Mouse (Mus musculus) neutrophil, adult 59 days (primary cell): ENCODE results near the gene Gart. TPM values are rescaled to one million over a fixed set of nuclear protein-coding genes. Genes with fewer than 3 reads are reported as not detected.

Experiments
- total RNA-seq, 2 experiments: library from RNA; stranded (reverse); gene quantifications; 1 replicate in 1 of 2; 2 replicates in 1 of 2; pipeline ENCODE4 v1.2.4; 2023

Gene Gart
- total RNA-seq = 10 to 100 TPM; 50.2 to 50.9 TPM

DNA sequence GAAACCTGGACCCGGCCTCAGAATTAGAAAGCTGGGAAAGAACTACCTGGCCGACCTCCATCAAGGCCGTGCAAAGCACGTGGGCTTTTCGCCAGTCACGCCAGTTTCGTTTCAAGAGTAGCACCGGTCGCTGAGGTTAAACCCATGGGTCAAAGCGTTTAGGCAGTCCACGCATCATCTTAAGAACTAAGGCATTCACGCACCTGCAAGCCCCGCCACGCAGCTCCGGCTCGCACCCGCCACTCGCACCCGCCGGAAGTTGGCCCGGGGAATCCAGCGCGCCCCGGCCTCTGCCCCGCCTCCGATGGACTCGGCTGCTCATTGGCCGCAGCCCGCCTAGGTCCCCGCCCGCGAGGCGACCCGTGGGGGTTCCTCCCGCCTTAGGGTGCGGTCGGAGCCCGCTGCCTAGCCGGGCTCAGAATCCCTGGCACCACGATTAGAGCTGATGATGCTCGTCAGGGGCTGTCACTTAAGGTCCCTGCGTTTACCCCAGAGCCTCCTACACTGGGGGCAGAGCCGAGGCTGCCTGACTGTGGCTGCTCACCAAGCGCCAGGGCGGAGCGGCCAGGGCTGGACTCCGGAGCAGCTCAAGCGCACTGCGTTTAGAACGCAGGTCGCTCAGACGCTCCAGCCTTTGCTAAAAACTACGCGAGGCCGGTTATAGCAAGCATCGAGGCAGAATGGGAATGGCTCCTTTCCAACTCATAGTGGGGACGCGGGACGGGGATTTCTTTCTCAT is at the start of gene Gart:
Gene Gart (minus strand): TSS at position 272 of the 739 bp plus-strand sequence.

DNA sequence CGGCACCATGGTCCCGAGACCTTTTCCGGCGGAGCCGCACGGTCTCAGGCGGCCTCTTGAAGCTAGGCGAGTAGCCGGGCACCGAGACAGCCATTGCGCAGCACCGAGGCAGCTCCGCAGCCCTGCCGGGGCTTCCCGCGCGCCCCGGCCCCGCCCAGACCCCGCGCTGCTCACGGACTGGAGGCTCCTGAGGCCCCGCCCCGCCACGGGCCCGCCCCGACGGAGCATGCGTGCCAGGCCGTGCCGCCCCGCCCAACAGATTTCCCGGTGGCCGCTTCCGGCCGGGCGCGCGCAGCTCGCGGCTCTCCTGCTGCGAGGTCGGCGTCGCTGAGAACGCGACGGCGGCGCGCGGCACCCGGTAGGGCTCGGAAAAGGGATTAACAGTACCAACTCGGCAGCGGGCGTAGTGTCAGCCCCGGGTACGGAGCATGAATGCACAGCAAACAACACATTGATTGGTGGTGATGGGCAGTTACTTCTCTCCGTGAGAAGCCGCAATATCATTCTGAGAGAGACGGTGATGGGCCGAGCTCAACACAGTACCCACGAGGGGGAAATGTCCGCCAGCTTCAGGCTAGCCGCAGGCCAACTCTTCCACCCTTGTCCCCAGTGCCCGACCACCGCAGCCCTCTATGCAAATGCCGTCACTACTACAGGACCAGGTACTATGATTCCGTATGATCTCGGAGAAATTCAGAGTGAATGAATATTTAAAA is 42.0 kb upstream of the Gart start, which contains the start of gene Donson:
Gene Donson (minus strand): TSS at position 152 of the 716 bp plus-strand sequence.

DNA sequence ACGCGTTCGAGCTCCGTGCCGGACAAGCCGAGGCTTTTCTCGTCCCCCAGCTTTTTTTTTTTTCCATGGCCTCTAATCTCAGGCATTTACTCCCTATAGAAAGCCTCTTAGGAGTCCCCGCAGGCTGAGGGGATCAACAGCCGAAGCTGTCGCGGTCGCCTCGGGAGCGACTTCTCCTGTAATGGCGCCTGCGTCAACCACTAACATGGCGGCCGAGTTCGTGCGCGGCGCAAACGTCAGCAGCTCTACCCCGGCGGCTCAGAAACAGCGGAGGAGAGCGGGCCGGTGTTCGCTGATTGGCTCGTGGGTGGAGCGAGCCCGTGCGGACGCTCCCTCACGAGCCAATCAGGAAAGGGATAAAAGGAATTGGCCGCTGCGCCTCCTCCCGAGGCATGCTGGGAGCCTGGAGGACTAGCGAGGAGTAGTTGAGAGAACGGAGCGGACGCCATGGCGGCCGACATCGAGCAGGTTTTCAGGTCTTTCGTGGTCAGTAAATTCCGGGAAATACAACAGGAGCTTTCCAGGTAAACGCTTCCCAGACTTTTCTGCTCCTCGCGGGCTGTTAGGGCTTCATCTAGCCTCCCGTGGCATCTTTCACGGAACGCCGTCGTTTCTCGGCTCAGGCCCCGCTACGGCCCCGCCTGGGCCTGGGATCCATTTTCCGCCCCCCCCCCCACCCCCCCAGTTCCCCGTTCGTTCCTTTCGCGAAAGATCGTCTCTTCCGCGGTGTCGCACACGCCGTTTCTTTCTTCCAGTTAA is 888 bp upstream of the Gart start, which contains the start of gene Son:
Gene Son (plus strand): TSS at position 46 of the 759 bp plus-strand sequence.

DNA sequence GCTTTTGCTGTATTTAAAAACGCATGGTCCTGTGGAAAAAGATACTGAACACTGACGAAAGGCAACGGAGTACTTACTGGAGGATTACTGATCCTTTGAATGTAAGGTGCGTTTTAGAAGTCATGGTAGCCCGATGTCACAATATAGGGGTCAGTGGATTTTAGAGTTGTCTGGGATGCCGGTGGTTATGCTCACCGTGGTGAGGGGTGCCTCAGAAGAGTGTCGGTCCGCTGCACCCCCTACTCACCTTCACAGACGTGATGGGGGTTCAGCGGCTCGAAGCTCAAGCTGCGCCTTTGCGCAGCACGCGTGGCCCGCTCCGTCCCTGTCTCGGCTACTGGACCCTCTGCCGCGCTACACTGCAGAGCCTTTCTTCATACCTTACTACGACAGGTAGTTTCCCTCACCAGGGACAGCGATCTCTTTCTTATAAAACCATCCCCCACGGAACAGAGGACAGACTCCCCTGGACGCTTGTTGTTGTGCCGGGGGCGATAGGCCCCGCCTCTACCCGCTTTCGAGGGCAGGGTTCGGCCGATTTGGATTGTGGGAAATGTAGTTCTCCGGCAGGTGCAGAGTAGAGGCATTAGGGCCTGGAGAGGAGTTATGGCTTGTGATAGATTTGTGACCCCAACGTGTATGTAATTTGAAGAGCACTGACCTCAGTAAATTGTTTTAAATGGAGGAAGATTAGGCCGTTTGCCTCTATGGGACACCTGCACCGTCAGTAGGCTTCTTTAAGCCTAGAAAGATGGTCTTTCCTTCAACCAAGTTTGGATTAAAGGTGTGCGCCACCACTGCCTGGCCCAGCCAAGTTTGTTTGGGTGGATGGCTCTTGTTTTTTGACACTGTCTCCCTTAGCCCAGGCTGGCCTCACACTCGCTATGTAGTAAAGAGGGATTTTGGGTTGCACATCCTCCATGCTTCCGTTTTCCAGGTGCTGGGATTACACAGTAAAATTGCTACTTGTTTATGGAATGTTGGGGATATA is 27.9 kb downstream of the Gart start, which contains the start of gene Dnajc28:
Gene Dnajc28 (minus strand): TSS at position 516 of the 991 bp plus-strand sequence.

DNA sequence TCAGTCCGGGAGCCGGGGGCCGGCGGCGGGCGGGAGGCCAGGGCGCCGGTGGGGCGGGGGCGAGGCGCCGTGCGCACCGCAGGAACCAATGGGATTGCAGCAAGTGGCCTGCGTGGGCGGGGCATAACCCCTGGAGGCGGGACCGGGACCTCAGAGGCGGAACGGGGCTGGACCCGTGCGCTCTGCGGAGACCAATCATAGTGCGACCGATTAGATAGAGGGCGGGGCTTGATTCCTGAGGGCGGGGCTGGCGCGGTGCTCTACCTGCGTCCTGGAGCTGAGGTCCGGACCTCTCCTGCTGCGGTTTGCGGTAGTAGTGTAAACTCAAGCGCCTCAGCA is 49.1 kb downstream of the Gart start, which contains the start of gene Tmem50b:
Gene Tmem50b (minus strand): TSS at position 129 of the 339 bp plus-strand sequence.

Other genes starting within 250 kb of the Gart start
- 10 to 100 TPM; 77.5 to 79.7 TPM for gene Il10rb, start 240.8 kb downstream of the Gart start, total RNA-seq
- 10 to 100 TPM; 71.9 to 90.9 TPM for gene Ifnar1, start 161.7 kb downstream of the Gart start, total RNA-seq
- gene Ifngr2, start 99.9 kb downstream of the Gart start, total RNA-seq = 10 to 100 TPM; 74.4 to 76.7 TPM
- gene Tmem50b, start 49.2 kb downstream of the Gart start, total RNA-seq = 10 to 100 TPM; 63.8 to 64.6 TPM
- 1 to 10 TPM; 1.5 to 2.2 TPM for gene Dnajc28, start 27.9 kb downstream of the Gart start, total RNA-seq
- gene Son, start 554 bp upstream of the Gart start, total RNA-seq = 100 to 1,000 TPM; 336 to 360 TPM
- 10 to 100 TPM; 19.6 to 25.7 TPM for gene Donson, start 41.8 kb upstream of the Gart start, total RNA-seq
- gene Cryzl1, start 82.0 kb upstream of the Gart start, total RNA-seq = 10 to 100 TPM; 22.4 to 38.5 TPM
- 10 to 100 TPM; 17.7 to 18.6 TPM for gene Itsn1, start 82.3 kb upstream of the Gart start, total RNA-seq